Mouse (Mus musculus) G1E (cell line): Measurements from ENCODE around the gene Actg1. TPM values are rescaled to one million over a fixed set of nuclear protein-coding genes. Genes with fewer than 3 reads are reported as not detected.
"Not testable (repeated sequence)": the region's sequence is repeated elsewhere in the genome, so short reads cannot be mapped to it uniquely, and the experiment has no call there.

Experiments used
- ATAC-seq: 2 replicates; pipeline ENCODE4 v1.8.0; 2016; ENCODE audit warnings: mild to moderate bottlenecking; ENCODE audit not compliant: insufficient number of reproducible peaks, poor library complexity, low FRiP score, severe bottlenecking; ENCODE audit errors: extremely low read depth
- DNase-seq: peaks from one replicate; pipeline ENCODE4 v3.0.0; 2012; ENCODE audit warnings: low spot score
- H3K27me3 ChIP-seq: 2 replicates; pipeline ENCODE4 v1.6.1; 2012; ENCODE audit warnings: mild to moderate bottlenecking, low read length, inconsistent platforms; ENCODE audit not compliant: insufficient read depth
- H3K36me3 ChIP-seq: replicated peaks from 2 replicates; pipeline ENCODE3; 2012; ENCODE audit warnings: mild to moderate bottlenecking, inconsistent platforms
- H3K4me1 ChIP-seq: 2 replicates; pipeline ENCODE4 v1.6.1; 2012; ENCODE audit warnings: low read depth, low read length, inconsistent platforms, mixed read lengths; ENCODE audit not compliant: insufficient read depth
- H3K4me3 ChIP-seq: 2 replicates; pipeline ENCODE4 v1.5.1; 2012; ENCODE audit warnings: low read depth, mild to moderate bottlenecking, inconsistent platforms, low read length, moderate library complexity, mixed read lengths
- H3K9me3 ChIP-seq: replicated peaks from 2 replicates; pipeline ENCODE4 v1.6.1; 2012; ENCODE audit warnings: inconsistent platforms
- CTCF ChIP-seq: IDR thresholded peaks from 2 replicates; pipeline ENCODE4 v1.5.1; 2012; ENCODE audit warnings: low read depth, low read length, inconsistent platforms, mixed read lengths
- GATA1 ChIP-seq: IDR thresholded peaks from 2 replicates; pipeline ENCODE4 v1.6.1; 2012; ENCODE audit warnings: borderline replicate concordance, low read length, inconsistent platforms, mixed read lengths
- GATA2 ChIP-seq: IDR thresholded peaks from 2 replicates; pipeline ENCODE4 v1.6.1; 2012; ENCODE audit warnings: low read depth, low read length, inconsistent platforms, borderline replicate concordance
- POLR2AphosphoS5 ChIP-seq: IDR thresholded peaks from 2 replicates; pipeline ENCODE4 v1.6.1; 2012; ENCODE audit warnings: low read depth, low read length, inconsistent platforms; ENCODE audit not compliant: insufficient replicate concordance
- TAL1 ChIP-seq: conservative IDR thresholded peaks from 2 replicates; pipeline ENCODE4 v1.6.1; 2012; ENCODE audit warnings: low read depth, low read length, inconsistent platforms, mixed read lengths
- polyA plus RNA-seq: library from polyadenylated mRNA; stranded (reverse); fragments of >175 nt; gene quantifications from 2 replicates; pipeline ENCODE4 v1.2.3, GENCODE M21; 2012
- total RNA-seq, 2 experiments: library from RNA; stranded (forward) in 1 of 2; stranded (reverse) in 1 of 2; fragments of 200-1000 nt in 1 of 2; fragments of >200 nt in 1 of 2; fragmentation: Nextera tagmentation in 1 of 2; gene quantifications; 2 replicates each; pipeline ENCODE4 v1.2.3; 2014 to 2017

The Actg1 gene
- total and polyA plus RNA-seq, 3 experiments, result 112 to 179 (median 155) TPM

DNA sequence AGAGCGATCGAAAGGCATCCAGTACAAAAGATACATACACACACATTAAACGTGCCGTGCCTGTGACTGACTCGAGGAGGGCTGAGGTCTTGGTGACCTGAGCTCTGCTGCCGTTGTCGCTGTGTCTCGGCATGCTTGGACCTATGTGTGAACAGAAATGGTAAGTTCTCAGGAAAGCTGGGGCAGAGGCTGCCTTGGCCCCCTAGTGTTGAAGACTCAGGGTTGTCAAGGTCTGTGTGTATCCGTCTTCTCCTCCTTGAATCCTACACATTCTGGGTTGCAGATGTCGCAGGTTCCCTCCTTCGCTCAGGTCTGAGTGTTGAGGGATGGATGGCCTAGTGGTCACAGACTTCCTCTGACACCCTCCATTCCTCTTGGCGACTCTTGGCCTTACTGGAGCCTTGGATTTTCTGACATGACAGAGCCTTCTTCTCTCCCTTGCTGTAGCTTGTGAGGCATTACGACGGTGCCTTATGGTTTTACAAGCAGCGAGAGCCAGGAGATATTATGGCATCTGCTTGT is 8.0 kb upstream of the Actg1 start:
- Histone ChIP-seq H3K36me3 (no peaks in the 10 kb centered on the region), H3K4me3 (no peak overlapping the region), H3K27me3 (peaks cover 46% of the 10 kb centered on the region), H3K4me1 (peaks cover 47% of the 10 kb centered on the region), H3K9me3 (no peaks in the 10 kb centered on the region)
- no peak for TF ChIP-seq TAL1
- no peak for TF ChIP-seq CTCF
- no peak for TF ChIP-seq GATA2
- TF ChIP-seq GATA1, result no peak
- no peak for DNase-seq
- no peak for ATAC-seq

GRCm38 (mm10) chr11:120355277-120356039 is 7.1 kb upstream of the Actg1 start:
- no peaks in the 10 kb centered on the region for H3K9me3 ChIP-seq
- no peak overlapping the region for H3K4me3 ChIP-seq
- no peaks in the 10 kb centered on the region for H3K36me3 ChIP-seq
- ATAC-seq (no peak), DNase-seq (no peak)
- H3K27me3 ChIP-seq, result peaks cover 44% of the 10 kb centered on the region
- peaks cover 55% of the 10 kb centered on the region for H3K4me1 ChIP-seq
- TF ChIP-seq TAL1, result no peak
- no peak for TF ChIP-seq GATA2
- no peak for TF ChIP-seq POLR2AphosphoS5
- TF ChIP-seq CTCF, result no peak
- TF ChIP-seq GATA1, result no peak

DNA sequence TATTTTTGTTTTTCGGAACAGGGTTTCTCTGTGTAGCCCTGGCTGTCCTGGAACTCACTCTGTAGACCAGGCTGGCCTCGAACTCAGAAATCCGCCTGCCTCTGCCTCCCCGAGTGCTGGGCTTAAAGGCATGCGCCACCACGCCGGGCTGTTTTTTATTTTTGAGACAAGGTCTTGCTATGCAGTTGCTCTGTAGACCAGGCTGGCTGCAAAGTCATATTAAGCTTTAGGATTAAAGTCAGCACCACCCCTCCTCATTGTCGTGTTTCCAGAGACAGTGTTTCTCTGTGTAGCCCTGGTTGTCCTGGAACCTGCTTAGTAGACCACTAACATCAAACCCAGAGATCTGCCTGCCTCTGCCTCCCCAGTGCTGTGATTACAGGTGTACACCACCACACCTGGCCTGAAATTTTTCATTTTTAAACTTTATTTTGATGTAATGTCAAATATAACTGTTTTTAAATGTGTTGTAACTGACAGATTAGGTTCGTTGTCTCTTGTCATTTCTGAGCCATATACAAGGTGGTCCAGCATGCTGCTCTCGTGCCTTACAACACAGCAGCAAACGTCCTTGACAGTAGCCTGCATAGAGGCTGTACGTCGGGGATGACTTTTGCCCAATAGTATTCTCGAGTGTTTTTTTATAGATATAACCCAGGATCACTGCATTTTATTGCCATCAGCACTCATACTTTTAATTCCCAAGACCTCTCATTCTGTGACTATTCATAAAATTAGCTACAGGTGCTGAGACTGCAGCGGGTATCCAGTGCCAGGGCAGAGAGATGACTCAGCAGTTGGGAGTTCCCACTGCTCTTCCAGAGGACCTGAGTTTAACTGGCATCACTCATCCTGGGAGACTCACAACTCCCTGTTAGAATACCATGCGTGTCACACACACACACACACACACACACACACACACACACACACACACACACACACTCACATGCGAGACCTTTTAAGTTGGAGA is 6.2 kb upstream of the Actg1 start:
- H3K4me3 ChIP-seq, result no peak overlapping the region; the same call in 1 of the 2 replicates
- no peak for ATAC-seq

GRCm38 (mm10) chr11:120353500-120354303 is 5.4 kb upstream of the Actg1 start:
- DNase-seq (peak; percentile 96), ATAC-seq (peak; percentile 83)
- Histone ChIP-seq H3K36me3 (no peaks in the 10 kb centered on the region), H3K9me3 (no peaks in the 10 kb centered on the region), H3K27me3 (peaks cover 45% of the 10 kb centered on the region), H3K4me3 (peak overlapping the region; percentile 68), H3K4me1 (peaks cover 73% of the 10 kb centered on the region)
- TF ChIP-seq GATA2 (no peak), CTCF (peak; percentile 49; the same call in 1 of the 2 replicates)

More for the DNA sequence above, 6.2 kb upstream of the Actg1 start:
- Histone ChIP-seq H3K27me3 (peaks cover 44% of the 10 kb centered on the region), H3K4me1 (peaks cover 64% of the 10 kb centered on the region), H3K9me3 (no peaks in the 10 kb centered on the region), H3K36me3 (no peaks in the 10 kb centered on the region)
- no peak for DNase-seq
- no peak for TF ChIP-seq GATA1
- no peak for TF ChIP-seq TAL1
- TF ChIP-seq GATA2, result no peak
- no peak for TF ChIP-seq POLR2AphosphoS5
- no peak for TF ChIP-seq CTCF

GRCm38 (mm10) chr11:120352571-120353290 is 4.4 kb upstream of the Actg1 start:
- ATAC-seq (no peak), DNase-seq (no peak)
- H3K27me3 ChIP-seq, result peaks cover 37% of the 10 kb centered on the region
- TF ChIP-seq CTCF (no peak), TAL1 (no peak), POLR2AphosphoS5 (no peak)
- H3K4me1 ChIP-seq, result peaks cover 75% of the 10 kb centered on the region
- no peaks in the 10 kb centered on the region for H3K36me3 ChIP-seq
- no peaks in the 10 kb centered on the region for H3K9me3 ChIP-seq
- H3K4me3 ChIP-seq, result peak overlapping the region; percentile 68; the same call in 1 of the 2 replicates

GRCm38 (mm10) chr11:120352093-120352350 is 3.7 kb upstream of the Actg1 start:
- not testable (repeated sequence) for H3K4me3 ChIP-seq, H3K36me3 ChIP-seq, DNase-seq, H3K9me3 ChIP-seq, ATAC-seq
- H3K27me3 ChIP-seq, result peaks cover 37% of the 10 kb centered on the region
- H3K4me1 ChIP-seq, result peaks cover 78% of the 10 kb centered on the region
